Mouse (Mus musculus): Measurements from ENCODE around the gene Scn5a.

DNA sequence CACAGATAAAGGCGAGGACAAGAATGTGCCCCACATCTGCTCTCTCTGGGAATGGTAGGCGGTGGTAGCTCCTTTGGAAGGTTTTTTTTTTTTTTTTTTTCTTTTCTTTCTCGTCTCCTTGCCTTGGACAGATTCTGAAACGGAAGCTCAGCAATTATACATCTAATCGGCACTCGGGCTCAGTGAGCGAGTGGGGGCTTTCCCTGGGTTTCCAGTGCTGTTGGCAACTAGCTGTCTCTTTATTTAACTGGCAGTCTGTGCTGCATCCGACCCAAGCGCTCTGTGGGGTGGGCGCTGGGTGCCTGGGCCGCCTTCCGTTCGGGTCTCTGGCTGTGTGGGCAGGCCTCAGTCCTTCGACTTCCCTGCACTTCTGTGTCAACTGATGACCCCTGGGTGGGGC, 5.8 kb downstream of the Scn5a start:
- no peak for TF ChIP-seq EP300 (IDR thresholded peaks at IDR 0.05; ENCODE audit: low read depth)
- TF ChIP-seq CTCF (IDR thresholded peaks at IDR 0.05; ENCODE audit: low read depth), result no peak
